Mouse (Mus musculus) E14TG2a.4 (cell line): ENCODE measurements around the gene Ap4m1.
"Not testable (repeated sequence)": the region's sequence is repeated elsewhere in the genome, so short reads cannot be mapped to it uniquely, and the experiment has no call there.

Experiments used
- CTCF ChIP-seq: conservative IDR thresholded peaks from 2 replicates; pipeline ENCODE4 v1.5.1; 2014; ENCODE audit warnings: low read length
- NANOG ChIP-seq: IDR thresholded peaks from 2 replicates; pipeline ENCODE4 v1.6.1; 2014; ENCODE audit warnings: borderline replicate concordance, low read length, mixed read lengths
- POU5F1 ChIP-seq: IDR thresholded peaks from 2 replicates; pipeline ENCODE4 v1.6.1; 2014; ENCODE audit warnings: low read length, borderline replicate concordance

DNA sequence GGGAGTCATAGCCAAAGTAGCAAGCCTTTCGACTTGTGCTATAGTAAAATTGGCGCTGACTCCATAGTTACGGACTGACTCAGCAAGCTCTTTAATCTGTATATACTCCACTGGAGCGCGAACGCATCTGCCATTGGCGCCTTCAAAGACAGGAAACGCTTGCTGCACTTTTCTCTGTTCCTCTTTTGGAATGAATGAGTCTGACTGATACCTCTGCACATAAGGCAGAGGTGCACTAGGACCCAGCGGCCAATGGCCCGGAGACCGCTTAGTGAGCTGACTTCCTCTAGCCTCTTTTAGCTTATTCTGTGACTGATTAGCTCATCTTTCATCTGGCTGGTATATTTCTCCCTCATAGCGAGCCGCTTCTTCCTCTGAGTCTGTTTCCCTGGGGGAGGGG lies 44.8 kb downstream of the Ap4m1 start:
- TF ChIP-seq CTCF, NANOG, POU5F1: not testable (repeated sequence)
